Mouse (Mus musculus) c-Kit-positive CD71-positive TER-119-negative erythroid progenitor cells, embryonic 14.5 days (primary cell): ENCODE measurements around the gene C1qtnf9.

Source experiments
- DNase-seq: peaks from one replicate; pipeline ENCODE4 v3.0.0-alpha.2; 2013; ENCODE audit warnings: low read depth

The C1qtnf9 gene

DNA sequence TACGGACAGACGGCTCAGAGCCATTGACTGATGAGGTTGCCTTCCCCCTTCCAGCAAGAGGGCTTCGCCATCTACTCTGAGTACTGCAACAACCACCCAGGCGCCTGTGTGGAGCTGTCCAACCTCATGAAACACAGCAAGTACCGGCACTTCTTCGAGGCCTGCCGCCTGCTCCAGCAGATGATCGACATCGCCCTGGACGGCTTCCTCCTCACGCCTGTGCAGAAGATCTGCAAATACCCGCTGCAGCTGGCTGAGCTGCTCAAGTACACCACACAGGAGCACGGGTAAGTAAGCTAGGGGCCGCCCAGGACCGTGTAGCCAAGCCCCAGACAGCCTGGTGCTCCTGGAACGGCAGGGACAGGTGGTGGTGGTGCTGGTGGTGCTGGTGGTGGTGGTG lies 16.4 kb upstream of the C1qtnf9 start:
- DNase-seq: no peak

DNA sequence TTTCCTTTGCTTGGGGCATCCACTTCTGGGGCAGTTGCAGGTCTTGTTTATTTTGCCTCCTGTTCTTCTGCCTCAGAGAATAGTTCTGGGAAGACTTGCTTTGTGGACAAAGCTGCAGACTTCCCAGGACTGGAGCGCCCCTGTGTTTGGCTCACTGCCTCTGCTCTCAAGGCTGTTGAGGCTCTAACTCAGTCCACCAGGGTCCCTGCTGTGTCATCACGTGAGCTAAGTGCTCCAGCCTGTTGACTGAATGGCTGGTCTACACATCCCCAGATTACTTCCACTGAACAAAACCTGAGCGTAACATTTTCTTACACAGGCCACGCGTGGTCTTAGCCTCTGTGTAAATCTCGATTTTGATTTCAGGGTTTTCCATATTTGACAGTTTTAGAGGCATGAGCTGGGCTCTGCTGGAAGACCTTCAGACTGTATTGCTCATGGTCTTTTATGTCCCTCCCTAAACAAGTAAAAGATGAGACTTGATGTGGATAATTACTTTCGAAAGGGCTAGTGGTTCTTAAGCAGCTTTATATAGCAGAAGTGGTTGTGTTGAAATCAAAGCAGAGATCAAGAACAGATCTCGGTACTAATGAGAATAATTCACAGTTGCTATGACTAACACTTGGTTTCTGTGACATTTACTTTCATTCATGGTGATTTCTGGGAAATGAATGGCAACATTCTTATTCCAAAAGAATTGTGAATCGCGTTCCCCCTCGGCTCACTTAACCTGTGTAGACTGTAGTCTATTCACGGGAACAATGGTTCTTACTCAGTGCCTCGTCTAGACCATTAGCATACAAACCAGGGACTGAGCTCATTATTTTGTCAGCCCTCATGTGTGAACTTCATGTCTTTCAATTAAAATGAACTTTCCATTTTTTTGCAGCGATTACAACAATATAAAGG lies 14.8 kb upstream of the C1qtnf9 start:
- no peak for DNase-seq

DNA sequence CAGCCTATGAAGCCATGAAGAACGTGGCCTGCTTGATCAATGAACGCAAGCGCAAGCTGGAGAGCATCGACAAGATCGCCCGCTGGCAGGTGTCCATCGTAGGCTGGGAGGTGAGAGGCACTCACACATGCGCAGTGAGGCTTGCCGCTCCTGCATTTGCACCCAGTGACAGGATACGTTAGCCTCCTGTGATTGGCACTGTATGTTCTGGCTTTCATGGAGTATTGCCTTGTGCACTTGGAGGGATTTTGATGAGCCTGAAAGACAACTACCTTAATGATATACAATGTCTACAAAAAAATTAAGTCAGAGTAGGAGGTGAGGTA lies 14.2 kb upstream of the C1qtnf9 start:
- no peak for DNase-seq

DNA sequence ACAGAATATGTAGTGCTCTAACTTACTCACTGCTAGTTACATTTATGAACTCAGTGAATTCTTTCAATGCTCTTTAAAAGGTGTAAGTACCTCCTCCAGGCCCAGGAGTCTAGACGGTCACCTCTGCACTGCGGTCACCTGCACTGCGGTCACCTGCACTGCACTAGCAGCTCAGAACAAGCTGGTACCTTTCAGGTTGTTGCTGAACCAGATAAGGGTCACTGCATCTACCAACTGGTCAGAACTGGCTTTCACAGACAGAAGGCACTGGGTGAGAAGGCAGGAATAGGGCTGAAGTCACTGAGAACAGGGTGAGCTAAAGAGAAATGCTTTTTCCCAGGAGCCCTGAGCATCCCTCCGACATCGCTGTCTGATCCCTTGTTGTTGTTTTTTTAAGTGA lies 13.3 kb upstream of the C1qtnf9 start:
- no peak for DNase-seq

DNA sequence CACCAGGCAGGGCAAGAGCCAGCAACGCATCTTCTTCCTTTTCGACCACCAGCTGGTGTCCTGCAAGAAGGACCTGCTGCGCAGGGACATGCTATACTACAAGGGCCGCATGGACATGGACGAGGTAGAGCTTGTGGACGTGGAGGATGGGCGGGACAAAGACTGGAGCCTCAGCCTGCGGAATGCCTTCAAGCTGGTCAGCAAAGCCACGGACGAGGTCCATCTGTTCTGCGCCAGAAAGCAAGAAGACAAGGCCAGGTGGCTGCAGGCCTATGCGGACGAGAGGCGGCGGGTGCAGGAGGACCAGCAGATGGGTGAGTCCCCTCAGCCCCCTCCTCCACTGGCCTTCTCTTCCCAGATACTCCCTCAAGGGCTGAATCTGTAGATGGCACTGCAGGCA lies 11.7 kb upstream of the C1qtnf9 start:
- DNase-seq: no peak

DNA sequence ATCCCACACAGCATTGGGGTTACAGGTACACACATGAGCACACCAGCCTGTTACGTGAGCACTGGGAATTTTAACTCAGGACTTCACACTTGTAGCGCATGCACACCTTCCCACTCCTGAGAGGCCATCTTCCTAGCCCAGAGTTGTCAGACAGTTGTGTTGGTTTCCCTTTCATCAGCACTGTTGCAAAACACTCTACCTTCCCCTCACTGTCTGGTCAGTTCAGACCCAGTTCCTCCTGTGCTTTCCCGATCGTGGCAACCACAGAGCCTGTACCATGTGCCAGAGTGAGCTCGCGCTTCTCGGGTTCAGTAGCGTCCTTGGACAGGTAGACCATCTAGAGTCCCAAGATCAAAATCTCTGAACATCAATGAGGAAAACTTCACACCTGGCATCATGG lies 10.7 kb upstream of the C1qtnf9 start:
- DNase-seq: no peak

DNA sequence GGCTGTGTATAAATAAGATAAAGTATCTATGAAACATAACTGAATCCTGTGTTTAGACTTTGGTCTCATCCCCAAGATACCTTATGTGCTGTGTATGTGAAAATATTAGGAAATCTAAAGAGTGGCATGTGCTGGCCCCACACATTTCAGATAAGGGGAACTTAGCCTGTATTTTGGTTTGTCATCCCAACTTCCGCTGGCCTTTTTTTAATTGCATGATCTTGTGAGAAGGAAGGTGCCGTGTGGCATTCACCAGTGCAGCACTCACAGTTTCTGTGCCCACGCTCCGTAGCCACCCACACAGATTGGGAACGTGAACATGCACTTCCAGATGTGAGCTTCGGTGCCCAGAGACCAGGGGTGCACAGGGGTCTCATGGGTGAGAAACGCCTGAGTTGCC lies 10.2 kb upstream of the C1qtnf9 start:
- DNase-seq: no peak

DNA sequence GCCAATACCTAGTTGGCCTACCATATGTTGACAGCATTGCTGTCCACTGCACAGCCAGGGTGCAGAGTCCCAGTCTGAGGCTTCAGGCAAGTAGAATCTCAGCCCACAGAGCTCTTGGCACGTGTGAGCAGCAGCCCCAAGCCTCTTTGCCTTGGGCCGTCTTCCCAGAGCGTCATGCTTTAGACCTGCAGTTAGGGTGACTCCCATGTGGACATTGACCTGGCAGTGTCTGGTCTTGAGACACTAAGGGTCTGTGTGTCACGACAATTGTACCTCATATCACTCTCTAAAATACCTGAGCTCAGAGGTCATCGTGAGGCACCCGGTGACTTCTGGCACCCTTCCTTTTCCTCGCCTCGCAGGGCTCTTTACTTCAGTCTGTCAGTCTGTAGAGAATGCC lies 8.8 kb upstream of the C1qtnf9 start:
- no peak for DNase-seq

DNA sequence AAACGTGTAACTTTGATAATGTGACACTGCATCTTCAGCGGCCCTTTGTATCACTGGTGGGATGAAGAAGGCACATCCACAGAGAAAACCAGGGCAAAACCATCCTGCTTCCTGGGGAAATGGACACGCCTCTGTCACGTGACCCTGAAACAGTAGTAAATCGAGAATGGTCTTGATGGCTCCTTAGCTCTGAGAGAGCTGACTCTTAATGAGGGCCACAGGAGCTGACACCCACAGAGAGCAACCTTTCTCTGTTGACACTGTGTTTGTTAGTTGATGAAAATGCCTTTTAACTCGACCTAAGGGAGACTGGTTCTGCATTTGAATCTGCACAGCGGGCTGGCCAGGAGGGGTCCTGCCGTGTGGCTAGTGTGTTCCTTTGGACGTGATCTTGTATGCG lies 6.1 kb upstream of the C1qtnf9 start:
- DNase-seq: no peak

DNA sequence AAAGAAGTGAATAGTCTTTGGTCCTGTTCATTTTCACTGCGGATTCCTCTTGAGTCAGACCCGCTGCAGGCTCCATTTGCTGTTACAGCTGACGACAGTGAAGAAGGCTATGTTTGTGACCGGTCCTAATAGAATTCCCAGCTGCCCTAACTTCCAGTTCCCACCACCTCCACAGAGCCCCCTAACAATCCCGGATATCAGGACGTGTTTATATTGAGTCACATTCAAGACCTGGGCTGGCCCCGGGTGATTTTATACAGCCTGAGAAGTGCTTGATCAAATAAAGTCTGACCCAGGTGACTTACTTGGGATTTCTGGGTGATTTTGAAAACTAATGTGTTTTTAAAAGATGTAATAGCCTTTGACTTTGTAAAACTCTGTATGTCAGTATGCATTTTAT lies 5.2 kb upstream of the C1qtnf9 start:
- no peak for DNase-seq

DNA sequence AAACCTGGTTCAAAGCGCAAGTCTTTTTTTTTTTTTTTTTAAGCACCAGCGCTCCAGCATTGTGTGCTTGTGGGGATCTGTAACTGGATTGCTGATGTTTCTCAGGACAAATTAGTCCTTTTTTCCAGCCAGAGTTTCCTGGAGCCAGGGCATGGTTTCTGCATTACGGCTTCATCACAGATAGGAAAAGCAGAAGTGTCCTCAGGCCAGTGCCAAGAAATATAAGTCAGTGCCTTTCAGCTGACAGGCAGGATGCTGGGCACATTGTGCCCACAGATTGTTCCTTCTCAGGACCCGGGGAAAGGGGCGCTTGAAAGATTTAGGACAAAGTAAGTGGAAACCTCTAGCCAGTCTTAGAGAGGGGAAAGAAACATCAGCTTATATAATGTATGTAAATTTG lies 4.2 kb upstream of the C1qtnf9 start:
- DNase-seq: no peak

DNA sequence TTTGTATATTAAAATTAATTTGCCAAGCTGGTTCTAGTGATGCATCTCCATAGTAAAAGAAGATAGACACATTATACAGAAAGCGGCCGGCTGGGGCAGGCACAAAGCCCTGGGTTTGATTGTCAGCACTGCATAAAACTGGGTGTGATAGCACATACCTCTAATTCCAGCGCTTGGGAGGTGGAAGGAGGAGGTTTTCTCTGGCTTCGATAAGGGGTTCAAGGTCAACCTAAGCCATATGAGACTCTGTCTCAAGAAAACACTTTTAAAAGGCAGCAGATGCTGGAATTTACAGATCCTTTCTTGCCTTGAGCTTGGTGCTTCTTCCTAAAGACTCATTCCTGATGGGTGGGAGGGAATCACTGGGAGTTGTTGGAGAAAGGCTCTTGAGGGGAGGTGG lies 3.4 kb upstream of the C1qtnf9 start:
- DNase-seq: no peak

DNA sequence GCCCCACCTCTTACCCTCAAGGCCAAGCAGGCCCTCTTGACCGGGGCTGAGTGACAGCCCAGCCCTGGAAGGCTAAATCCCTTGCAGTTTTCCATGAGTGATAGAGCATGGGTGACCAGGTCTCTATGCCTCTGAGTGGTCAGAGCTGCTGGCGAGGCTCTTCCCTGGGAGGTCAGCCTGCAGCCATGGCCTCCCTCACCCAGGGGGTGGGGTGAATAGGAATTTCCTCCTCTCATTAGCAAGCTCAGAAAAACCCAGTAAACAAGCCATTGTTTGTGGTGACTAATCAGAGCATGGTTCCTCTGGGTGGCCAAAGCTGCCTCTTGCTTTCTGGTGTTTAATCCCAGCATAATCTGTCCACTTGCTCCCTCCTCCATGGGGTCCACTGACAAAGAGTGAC lies 2.9 kb upstream of the C1qtnf9 start:
- DNase-seq: no peak

DNA sequence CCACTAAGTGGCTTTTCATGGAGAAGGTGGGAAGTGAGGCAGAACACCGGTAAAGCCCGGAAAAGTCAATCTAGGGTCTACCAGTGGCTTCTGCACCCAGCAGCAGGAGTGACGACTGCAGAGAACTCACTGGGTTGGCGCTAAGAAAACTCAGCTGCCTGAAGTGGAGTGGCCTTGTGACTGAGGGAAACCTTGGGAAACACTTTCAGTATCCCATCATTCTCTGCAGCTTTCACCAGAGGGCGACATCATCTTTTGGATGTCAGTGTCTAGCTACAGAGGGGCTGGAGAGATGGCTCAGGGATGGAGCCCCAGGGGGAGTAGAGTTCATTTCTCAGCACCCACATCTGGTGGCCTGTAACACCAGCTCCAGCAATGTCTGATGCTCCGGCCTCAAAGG lies 1.4 kb downstream of the C1qtnf9 start:
- DNase-seq: no peak

DNA sequence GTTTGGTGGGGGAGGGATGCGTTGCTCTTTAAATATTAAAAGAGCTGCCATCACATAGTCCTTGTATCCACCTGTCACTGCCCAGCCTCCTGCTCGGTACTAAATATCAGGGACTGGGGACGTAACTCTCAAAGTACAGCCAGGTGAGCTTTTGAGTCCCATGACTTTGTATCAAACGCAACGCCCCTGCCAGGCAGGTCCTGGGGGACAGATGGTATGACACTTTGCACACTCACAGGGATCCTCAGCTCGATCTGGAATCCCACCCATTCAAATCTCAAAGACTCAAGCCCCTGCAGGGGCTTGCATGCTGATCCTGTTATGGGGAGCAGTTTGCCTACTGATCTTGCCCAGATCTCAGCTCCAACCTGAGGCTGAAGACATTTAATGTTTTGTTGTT lies 2.7 kb downstream of the C1qtnf9 start:
- no peak for DNase-seq

DNA sequence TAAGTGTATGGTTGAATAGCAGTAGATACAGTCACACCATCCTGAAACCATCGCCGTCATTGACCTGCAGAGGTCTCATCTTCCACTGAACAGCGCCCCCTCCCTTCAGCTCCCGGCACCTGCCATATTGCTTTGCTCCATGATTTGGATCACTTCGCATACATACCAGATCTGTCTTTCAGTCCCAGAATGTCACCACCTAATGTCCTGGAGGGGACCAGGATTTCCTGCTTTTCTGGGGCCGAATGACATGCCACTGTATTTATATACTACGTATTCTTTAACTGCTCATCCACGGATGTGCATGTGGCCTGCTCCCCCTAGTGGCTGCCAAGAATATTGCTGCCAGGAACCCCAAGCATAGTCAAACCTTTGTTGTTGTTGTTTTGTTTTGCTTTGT lies 3.1 kb downstream of the C1qtnf9 start:
- peak; percentile 41 for DNase-seq

DNA sequence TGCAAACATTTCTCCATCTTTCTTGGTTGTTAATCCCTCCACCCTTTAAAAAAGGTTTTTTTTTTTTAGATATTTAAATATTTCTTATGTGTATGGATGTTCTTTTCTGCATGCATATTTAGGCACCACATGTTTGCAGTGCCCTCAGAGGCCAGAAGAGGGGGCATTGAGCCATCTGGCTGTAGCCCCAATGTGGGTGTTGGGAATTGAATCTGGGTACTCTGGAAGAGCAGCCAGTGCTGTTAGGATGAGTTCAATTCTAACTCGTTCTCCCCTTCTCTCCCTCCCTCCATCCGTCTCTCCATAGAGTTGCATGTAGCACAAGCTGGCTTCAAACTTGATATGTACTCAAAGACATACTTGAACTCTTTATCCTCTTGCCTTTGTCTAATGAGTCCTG lies 5.5 kb downstream of the C1qtnf9 start:
- no peak for DNase-seq

DNA sequence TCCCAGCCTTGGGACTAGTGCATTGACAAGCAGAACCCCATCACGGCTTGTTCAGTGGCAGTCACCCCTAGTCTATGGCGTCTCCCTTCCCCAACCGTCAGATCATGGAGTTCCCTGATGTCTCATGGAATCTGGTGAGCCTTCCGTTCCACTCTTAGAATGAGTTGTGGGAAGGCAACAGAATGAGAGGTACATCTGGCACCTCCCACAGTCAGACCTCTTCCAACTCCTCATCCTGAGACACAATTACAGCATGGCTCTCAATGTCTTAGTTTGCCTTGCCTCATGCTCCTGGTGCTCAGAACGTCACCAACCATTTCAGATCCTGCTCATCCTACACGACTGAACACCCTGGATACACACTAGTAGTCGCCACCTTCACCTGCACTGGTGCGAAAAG lies 8.6 kb downstream of the C1qtnf9 start:
- no peak for DNase-seq

DNA sequence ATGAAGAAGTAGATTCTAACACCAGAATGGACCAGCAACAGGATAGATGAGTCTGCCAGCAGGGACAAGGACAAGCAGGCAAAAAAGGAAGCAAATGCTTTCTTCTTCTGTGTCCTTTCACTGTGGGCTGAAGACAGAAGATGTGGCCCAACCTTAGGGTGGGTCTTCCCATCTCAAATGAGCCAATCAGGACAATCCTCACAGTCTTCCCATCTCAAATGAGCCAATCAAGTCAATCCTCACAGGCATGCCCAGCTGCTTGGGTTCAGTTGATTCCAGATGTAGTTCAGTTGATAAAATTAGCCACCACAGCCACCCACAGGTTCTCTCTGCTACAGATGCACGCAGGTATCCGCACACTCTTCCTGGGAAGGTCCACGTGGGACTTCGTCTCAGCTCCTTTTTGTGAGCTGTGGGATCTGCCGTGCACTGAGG lies 9.6 kb downstream of the C1qtnf9 start:
- DNase-seq: peak; percentile 37

DNA sequence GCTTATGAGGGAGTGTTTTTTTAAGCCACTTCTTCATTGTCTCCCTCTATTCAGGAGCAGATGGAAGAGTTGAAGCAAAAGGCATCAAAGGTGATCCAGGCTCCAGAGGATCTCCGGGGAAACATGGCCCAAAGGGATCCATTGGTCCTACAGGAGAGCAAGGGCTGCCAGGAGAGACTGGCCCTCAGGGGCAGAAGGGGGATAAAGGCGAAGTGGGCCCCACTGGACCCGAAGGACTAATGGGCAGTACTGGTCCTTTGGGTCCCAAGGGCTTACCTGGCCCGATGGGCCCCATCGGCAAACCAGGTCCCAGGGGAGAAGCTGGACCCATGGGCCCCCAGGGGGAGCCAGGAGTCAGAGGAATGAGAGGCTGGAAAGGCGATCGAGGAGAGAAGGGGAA lies 11.3 kb downstream of the C1qtnf9 start:
- DNase-seq: no peak

DNA sequence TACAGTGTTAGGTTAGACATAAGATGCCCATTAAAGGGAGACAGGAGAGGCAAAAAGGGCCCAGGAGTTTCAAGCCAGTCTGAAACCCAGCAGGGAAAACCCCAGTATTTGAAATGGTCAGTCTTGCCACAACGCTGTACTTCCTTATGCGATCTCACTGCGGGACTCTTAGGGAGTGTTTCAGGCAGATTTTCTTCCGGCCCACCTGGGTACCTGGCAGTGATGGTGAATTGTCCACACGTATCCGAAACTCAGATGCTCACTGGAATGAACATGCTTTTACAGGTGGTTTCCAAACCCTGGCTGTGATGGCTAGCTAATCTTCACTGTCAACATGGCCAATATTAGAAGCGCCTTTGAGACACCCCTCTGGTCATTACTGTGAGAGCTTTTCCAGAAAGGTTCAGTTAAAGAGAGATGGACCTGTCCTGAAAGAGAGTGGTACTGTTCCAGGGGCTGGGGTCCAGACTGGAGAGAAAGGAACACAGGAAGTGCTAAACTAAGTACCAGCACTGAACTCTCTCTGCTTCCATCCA lies 14.3 kb downstream of the C1qtnf9 start:
- DNase-seq: no peak

DNA sequence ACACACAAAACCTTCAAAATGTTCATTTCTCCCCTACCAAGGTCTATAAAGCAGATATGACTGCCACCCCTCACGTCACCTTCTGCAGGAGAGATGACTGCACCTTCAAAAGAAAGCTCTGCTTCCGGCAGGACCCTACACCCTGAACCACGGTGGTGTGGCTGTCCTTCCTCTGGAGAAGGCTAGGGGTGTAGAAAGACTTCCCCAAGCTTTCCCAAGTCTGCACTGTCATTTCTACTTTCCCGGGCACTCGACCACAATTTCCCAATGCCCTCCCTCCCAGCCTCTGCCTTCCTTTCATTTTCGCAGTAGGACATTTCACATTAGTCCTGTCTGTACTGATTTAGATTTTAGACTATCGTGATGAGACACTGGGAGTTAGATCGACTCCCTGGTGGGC lies 15.3 kb downstream of the C1qtnf9 start:
- DNase-seq: no peak

DNA sequence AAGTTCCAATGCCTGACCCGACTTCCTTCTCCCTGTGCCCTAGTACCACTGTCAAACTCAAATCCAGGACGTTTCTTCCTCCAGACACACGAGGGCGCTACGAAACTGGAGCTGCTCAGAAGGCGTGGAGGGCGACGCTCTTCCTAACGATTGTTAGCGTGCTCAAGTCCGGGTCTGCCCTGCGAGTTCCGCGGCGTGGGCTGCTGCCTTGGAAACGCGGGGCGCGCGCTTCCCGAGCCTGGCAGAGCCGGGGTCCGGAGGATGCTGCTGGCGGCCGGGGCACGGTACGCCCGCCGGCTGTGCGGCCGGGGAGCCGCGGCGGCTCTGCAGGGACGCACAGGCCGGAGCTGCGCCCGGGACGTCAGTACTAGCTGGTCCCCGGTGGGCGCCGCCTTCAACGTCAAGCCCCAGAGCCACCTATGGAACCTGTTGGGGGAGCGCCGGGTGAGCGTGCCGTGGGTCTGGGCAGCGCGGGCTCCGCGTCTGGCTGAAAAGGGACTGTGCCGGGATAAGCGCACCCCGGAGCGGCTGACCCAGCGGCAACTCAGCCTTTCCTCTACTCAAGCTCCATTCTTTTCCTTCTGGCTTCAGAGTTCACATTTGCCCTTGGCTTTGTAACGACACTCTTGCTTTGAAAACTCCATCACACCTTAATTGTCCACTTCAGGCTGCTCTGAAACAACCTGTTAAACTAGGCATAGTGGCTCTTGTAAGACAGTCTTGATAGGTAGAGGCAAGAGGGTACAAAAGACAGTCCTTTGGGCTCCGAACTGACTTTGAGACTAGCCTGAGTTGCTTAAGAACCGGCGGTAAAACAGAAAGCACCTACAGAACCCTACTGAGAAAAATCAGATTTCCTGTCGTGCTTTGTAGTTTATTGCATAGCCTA lies 16.7 kb downstream of the C1qtnf9 start, which contains the start of gene Mipep:
Mipep (plus strand) TSS at position 147 of the 889 bp plus-strand sequence.
- peak; percentile 87 for DNase-seq
